Mouse (Mus musculus): Measurements from ENCODE around the gene Enpp7. TPM values are rescaled to one million over a fixed set of nuclear protein-coding genes. Genes with fewer than 3 reads are reported as not detected.
A peak's percentile ranks its signal among the peaks of the same experiment; 100 is the strongest.

Gene Enpp7
- total RNA-seq (2021): not detected
- long read RNA-seq, experiment 1: 0 reads
- long read RNA-seq, experiment 2: 0 reads

GRCm38 (mm10) chr11:118987999-118988398 is at the start of gene Enpp7:
Enpp7 (plus strand) TSS chr11:118988188.
- no peak for DNase-seq (ENCODE audit: low spot score in 2 of 2)
- Histone ChIP-seq H3K27ac (no peak within 1 kb of the TSS), H3K4me3 (no peak within 1 kb of the TSS)
- TF ChIP-seq CTCF (conservative IDR thresholded peaks at IDR 0.05): no peak

GRCm38 (mm10) chr11:118939731-118940130 is 48.3 kb upstream of the Enpp7 start:
- Histone ChIP-seq H3K27ac (peak overlapping the region; percentile 82; the same call in 1 of the 2 replicates), H3K4me3 (no peak overlapping the region)
- TF ChIP-seq CTCF (conservative IDR thresholded peaks at IDR 0.05): no peak
- no peak for DNase-seq (ENCODE audit: low spot score in 2 of 2)

GRCm38 (mm10) chr11:118940539-118940938 is 47.4 kb upstream of the Enpp7 start:
- TF ChIP-seq CTCF (conservative IDR thresholded peaks at IDR 0.05): no peak

GRCm38 (mm10) chr11:118941268-118941667 is 46.7 kb upstream of the Enpp7 start:
- TF ChIP-seq CTCF (conservative IDR thresholded peaks at IDR 0.05): no peak
- no peak for DNase-seq (ENCODE audit: low spot score in 2 of 2)
- Histone ChIP-seq H3K4me3 (no peak overlapping the region), H3K27ac (peak overlapping the region; percentile 82)

More at GRCm38 (mm10) chr11:118940539-118940938, 47.4 kb upstream of the Enpp7 start:
- H3K27ac ChIP-seq: peak overlapping the region; percentile 82
- DNase-seq (ENCODE audit: low spot score in 2 of 2): peak; percentile 78 to 79
- peak overlapping the region; percentile 2; the same call in 1 of the 2 replicates for H3K4me3 ChIP-seq

GRCm38 (mm10) chr11:118945868-118946267 is 42.1 kb upstream of the Enpp7 start:
- no peak for TF ChIP-seq CTCF (conservative IDR thresholded peaks at IDR 0.05)
- H3K4me3 ChIP-seq: no peak overlapping the region
- DNase-seq (ENCODE audit: low spot score in 2 of 2): no peak
- H3K27ac ChIP-seq: no peak overlapping the region

- no peak for TF ChIP-seq CTCF (conservative IDR thresholded peaks at IDR 0.05)
- Histone ChIP-seq H3K27ac (no peak overlapping the region), H3K4me3 (no peak overlapping the region)
- no peak for DNase-seq (ENCODE audit: low spot score in 2 of 2)
Observed at GRCm38 (mm10) chr11:118955016-118955415, 33.0 kb upstream of the Enpp7 start.

GRCm38 (mm10) chr11:118957070-118957471 is 30.9 kb upstream of the Enpp7 start:
- Histone ChIP-seq H3K4me3 (no peak overlapping the region), H3K27ac (peak overlapping the region; percentile 33; the same call in 1 of the 2 replicates)
- peak; percentile 65 to 69 for DNase-seq (ENCODE audit: low spot score in 2 of 2)
- TF ChIP-seq CTCF (conservative IDR thresholded peaks at IDR 0.05): no peak

GRCm38 (mm10) chr11:118960649-118961048 is 27.3 kb upstream of the Enpp7 start:
- no peak for TF ChIP-seq CTCF (conservative IDR thresholded peaks at IDR 0.05)
- Histone ChIP-seq H3K4me3 (no peak overlapping the region), H3K27ac (peak overlapping the region; percentile 79)
- DNase-seq (ENCODE audit: low spot score in 2 of 2): peak; percentile 42 to 52

GRCm38 (mm10) chr11:118962478-118962877 is 25.5 kb upstream of the Enpp7 start:
- TF ChIP-seq CTCF (conservative IDR thresholded peaks at IDR 0.05): no peak
- no peak overlapping the region for H3K27ac ChIP-seq
- H3K4me3 ChIP-seq: no peak overlapping the region
- DNase-seq (ENCODE audit: low spot score in 2 of 2): no peak

- peak overlapping the region; percentile 74 for H3K27ac ChIP-seq
- peak in 1 of 2 experiments; percentile 40 for DNase-seq (ENCODE audit: low spot score in 2 of 2)
- TF ChIP-seq CTCF (conservative IDR thresholded peaks at IDR 0.05): no peak
- H3K4me3 ChIP-seq: no peak overlapping the region
Observed at GRCm38 (mm10) chr11:118963926-118964325, 24.1 kb upstream of the Enpp7 start.

GRCm38 (mm10) chr11:118965078-118965477 is 22.9 kb upstream of the Enpp7 start:
- H3K27ac ChIP-seq: peak overlapping the region; percentile 74
- peak in 1 of 2 experiments; percentile 33 for DNase-seq (ENCODE audit: low spot score in 2 of 2)
- no peak overlapping the region for H3K4me3 ChIP-seq
- TF ChIP-seq CTCF (conservative IDR thresholded peaks at IDR 0.05): no peak

- DNase-seq (ENCODE audit: low spot score in 2 of 2): peak in 1 of 2 experiments; percentile 37
- Histone ChIP-seq H3K27ac (no peak overlapping the region), H3K4me3 (no peak overlapping the region)
- peak; percentile 85 for TF ChIP-seq CTCF (conservative IDR thresholded peaks at IDR 0.05)
Observed at GRCm38 (mm10) chr11:118971470-118972034, 16.4 kb upstream of the Enpp7 start.

- DNase-seq (ENCODE audit: low spot score in 2 of 2): no peak
- H3K27ac ChIP-seq: no peak overlapping the region
- no peak for TF ChIP-seq CTCF (conservative IDR thresholded peaks at IDR 0.05)
Observed at GRCm38 (mm10) chr11:118972431-118973377, 15.3 kb upstream of the Enpp7 start.

More at GRCm38 (mm10) chr11:118972431-118973377, 15.3 kb upstream of the Enpp7 start:
- H3K4me3 ChIP-seq: no peak overlapping the region
